Mouse (Mus musculus) limb, embryonic 14.5 days (tissue): ENCODE measurements around the gene Abhd14a. TPM values are rescaled to one million over a fixed set of nuclear protein-coding genes. Genes with fewer than 3 reads are reported as not detected.

Experiments used
- ATAC-seq: fragments of 200-750 bp; cut with Nextera tagmentation; 2 replicates; pipeline ENCODE4 v1.8.0; 2017; ENCODE audit warnings: low read depth, moderate number of reproducible peaks, moderate TSS enrichment; ENCODE audit not compliant: low FRiP score
- DNase-seq: peaks from one replicate; pipeline ENCODE4 v3.0.0-alpha.2; 2015; ENCODE audit warnings: low spot score
- H3K27ac ChIP-seq: fragments of 300-500 bp; sonication (generic); replicated peaks from 2 replicates; pipeline ENCODE4 v1.5.1; 2014; ENCODE audit warnings: low read depth, mild to moderate bottlenecking, low read length, moderate library complexity, mixed read lengths
- H3K27me3 ChIP-seq: fragments of 300-500 bp; sonication (generic); 2 replicates; pipeline ENCODE4 v1.6.1; 2014; ENCODE audit warnings: low read length, mixed read lengths; ENCODE audit not compliant: control insufficient read depth, insufficient read depth
- H3K36me3 ChIP-seq: fragments of 300-500 bp; sonication (generic); 2 replicates; pipeline ENCODE4 v1.6.1; 2014; ENCODE audit warnings: mild to moderate bottlenecking, low read length, moderate library complexity, mixed read lengths; ENCODE audit not compliant: control insufficient read depth, insufficient read depth
- H3K4me1 ChIP-seq: fragments of 300-500 bp; sonication (generic); 2 replicates; pipeline ENCODE4 v1.6.1; 2014; ENCODE audit warnings: antibody characterized with exemption, low read length, mixed read lengths; ENCODE audit not compliant: control insufficient read depth, insufficient read depth
- H3K4me2 ChIP-seq: fragments of 300-500 bp; sonication (generic); replicated peaks from 2 replicates; pipeline ENCODE4 v1.6.1; 2014; ENCODE audit warnings: low read depth, mild to moderate bottlenecking, low read length, moderate library complexity; ENCODE audit not compliant: severe bottlenecking
- H3K4me3 ChIP-seq: fragments of 300-500 bp; sonication (generic); replicated peaks from 2 replicates; pipeline ENCODE4 v1.5.1; 2014; ENCODE audit warnings: low read length
- H3K9ac ChIP-seq: fragments of 300-500 bp; sonication (generic); 2 replicates; pipeline ENCODE4 v1.6.1; 2014; ENCODE audit warnings: mild to moderate bottlenecking, low read depth, low read length, moderate library complexity; ENCODE audit not compliant: severe bottlenecking
- H3K9me3 ChIP-seq: fragments of 300-500 bp; sonication (generic); 2 replicates; pipeline ENCODE4 v1.6.1; 2016; ENCODE audit warnings: low read length; ENCODE audit not compliant: control insufficient read depth
- POLR2A ChIP-seq: fragments of 200-500 bp; IDR thresholded peaks from 2 replicates; pipeline ENCODE4 v1.8.0; 2012; ENCODE audit warnings: inconsistent platforms, mild to moderate bottlenecking, moderate library complexity, borderline replicate concordance; ENCODE audit not compliant: insufficient read depth, insufficient read length; ENCODE audit errors: extremely low read depth
- WGBS: fragments of 180-500 bp; shearing (Covaris S2); extraction: QIAGEN DNeasy Blood & Tissue Kit; methylation state at CpG from one replicate; pipeline ENCODE4 v1.1.7; 2014; 5-methylcytosine and 5-hydroxymethylcytosine counted together
- polyA plus RNA-seq, 2 experiments: library from polyadenylated mRNA; depleted of rRNA in 1 of 2; stranded (reverse) in 1 of 2; unstranded in 1 of 2; fragments of >200 nt; fragmentation: Nextera tagmentation in 1 of 2; extraction: Ambion mirVana in 1 of 2; gene quantifications; 2 replicates each; pipeline versions ENCODE4 v1.2.1 to v1.2.3; 2012 to 2014

The Abhd14a gene
- polyA plus RNA-seq, 2 experiments: 69.5 to 79.9 TPM

GRCm38 (mm10) chr9:106454888-106455681, 7.6 kb upstream of the Abhd14a start:
- no peaks in the 10 kb centered on the region for H3K27me3 ChIP-seq
- DNase-seq (no peak), ATAC-seq (peak; percentile 31; the same call in 1 of the 2 replicates)
- H3K9me3 ChIP-seq: no peaks in the 10 kb centered on the region
- H3K9ac ChIP-seq: peak overlapping the region; percentile 70
- peak overlapping the region; percentile 90 for H3K4me2 ChIP-seq
- H3K4me1 ChIP-seq: peaks cover 55% of the 10 kb centered on the region
- 3% methylated on average over 17 of the region's 17 CpGs for WGBS
- peak overlapping the region; percentile 71 for H3K4me3 ChIP-seq
- peak overlapping the region; percentile 81 for H3K27ac ChIP-seq
- TF ChIP-seq POLR2A: no peak
- peaks cover 2% of the 10 kb centered on the region for H3K36me3 ChIP-seq

- Histone ChIP-seq H3K27me3 (no peaks in the 10 kb centered on the region), H3K4me3 (peak overlapping the region; percentile 71), H3K27ac (peak overlapping the region; percentile 81), H3K36me3 (no peaks in the 10 kb centered on the region; the same call in 1 of the 2 replicates), H3K4me1 (peaks cover 59% of the 10 kb centered on the region), H3K9ac (peak overlapping the region; percentile 70), H3K4me2 (peak overlapping the region; percentile 90), H3K9me3 (no peaks in the 10 kb centered on the region)
- TF ChIP-seq POLR2A: no peak
- ATAC-seq: peak; percentile 17
- DNase-seq: no peak
- 2% methylated on average over 18 of the region's 20 CpGs for WGBS
Measured at GRCm38 (mm10) chr9:106454071-106454761, 6.7 kb upstream of the Abhd14a start.

GRCm38 (mm10) chr9:106453271-106454070, 6.0 kb upstream of the Abhd14a start, which contains the start of gene Pcbp4:
Gene Pcbp4 (plus strand): TSS chr9:106453291.
- peak within 1 kb of the TSS; percentile 81 for H3K27ac ChIP-seq
- ATAC-seq (peak; percentile 80), DNase-seq (peak; percentile 68)
- peak within 1 kb of the TSS; percentile 90 for H3K4me2 ChIP-seq
- H3K4me3 ChIP-seq: peak within 1 kb of the TSS; percentile 71
- peak within 1 kb of the TSS; percentile 70 for H3K9ac ChIP-seq
- H3K36me3 ChIP-seq: no peaks in the 10 kb centered on the region; the same call in 1 of the 2 replicates
- H3K9me3 ChIP-seq: no peaks in the 10 kb centered on the region
- H3K4me1 ChIP-seq: peaks cover 64% of the 10 kb centered on the region
- H3K27me3 ChIP-seq: no peaks in the 10 kb centered on the region
- WGBS: 0% methylated on average over 26 of the region's 74 CpGs
- no peak for TF ChIP-seq POLR2A

GRCm38 (mm10) chr9:106452821-106453220, 5.3 kb upstream of the Abhd14a start:
- no peak for TF ChIP-seq POLR2A
- H3K4me2 ChIP-seq: peak overlapping the region; percentile 90
- H3K4me3 ChIP-seq: peak overlapping the region; percentile 71
- peaks cover 69% of the 10 kb centered on the region for H3K4me1 ChIP-seq
- H3K36me3 ChIP-seq: no peaks in the 10 kb centered on the region; the same call in 1 of the 2 replicates
- H3K9me3 ChIP-seq: no peaks in the 10 kb centered on the region
- no peak overlapping the region; the same call in 1 of the 2 replicates for H3K27ac ChIP-seq
- 1% methylated on average over 7 of the region's 7 CpGs for WGBS
- no peaks in the 10 kb centered on the region for H3K27me3 ChIP-seq
- peak overlapping the region; percentile 70 for H3K9ac ChIP-seq
- ATAC-seq (no peak), DNase-seq (no peak)
